Mouse (Mus musculus) forelimb bud, embryonic 11.5 days (tissue): ENCODE data around the gene 4933424G06Rik.

ENCODE experiments used
- DNase-seq: peaks from one replicate; pipeline ENCODE4 v3.0.0-alpha.2; 2012; ENCODE audit warnings: low read depth, low spot score

Gene 4933424G06Rik

GRCm38 (mm10) chr1:36709055-36709853, 695 bp upstream of the 4933424G06Rik start:
- DNase-seq, result peak; percentile 40

- DNase-seq, result no peak
Measured at GRCm38 (mm10) chr1:36711104-36711503, 1.2 kb downstream of the 4933424G06Rik start.

GRCm38 (mm10) chr1:36714311-36714710, 4.4 kb downstream of the 4933424G06Rik start, which contains the start of gene Actr1b:
Actr1b (minus strand) TSS chr1:36714422.
- DNase-seq, result no peak

GRCm38 (mm10) chr1:36718786-36719185, 8.8 kb downstream of the 4933424G06Rik start:
- DNase-seq, result no peak

- DNase-seq, result peak; percentile 74
Measured at GRCm38 (mm10) chr1:36723146-36724056, 13.5 kb downstream of the 4933424G06Rik start.

- DNase-seq, result no peak
Measured at GRCm38 (mm10) chr1:36724057-36724431, 14.1 kb downstream of the 4933424G06Rik start.

GRCm38 (mm10) chr1:36737300-36737699, 27.4 kb downstream of the 4933424G06Rik start:
- DNase-seq, result peak; percentile 84

- DNase-seq, result no peak
Measured at GRCm38 (mm10) chr1:36739231-36739630, 29.3 kb downstream of the 4933424G06Rik start.

- DNase-seq, result no peak
Measured at GRCm38 (mm10) chr1:36743046-36743445, 33.1 kb downstream of the 4933424G06Rik start.

GRCm38 (mm10) chr1:36744268-36744944, 34.5 kb downstream of the 4933424G06Rik start:
- peak; percentile 81 for DNase-seq

- no peak for DNase-seq
Measured at GRCm38 (mm10) chr1:36745661-36746060, 35.7 kb downstream of the 4933424G06Rik start.

GRCm38 (mm10) chr1:36746452-36746851, 36.5 kb downstream of the 4933424G06Rik start:
- peak; percentile 38 for DNase-seq

GRCm38 (mm10) chr1:36753932-36754675, 44.2 kb downstream of the 4933424G06Rik start:
- no peak for DNase-seq

- no peak for DNase-seq
Measured at GRCm38 (mm10) chr1:36758553-36758952, 48.6 kb downstream of the 4933424G06Rik start.

- no peak for DNase-seq
Measured at GRCm38 (mm10) chr1:36759076-36759475, 49.1 kb downstream of the 4933424G06Rik start.

GRCm38 (mm10) chr1:36760401-36760800, 50.5 kb downstream of the 4933424G06Rik start:
- no peak for DNase-seq

GRCm38 (mm10) chr1:36761061-36761460, 51.1 kb downstream of the 4933424G06Rik start:
- DNase-seq, result no peak

- DNase-seq, result no peak
Measured at GRCm38 (mm10) chr1:36761568-36761967, 51.6 kb downstream of the 4933424G06Rik start, which contains the start of gene Zap70. Zap70 (plus strand) TSS chr1:36761798.

GRCm38 (mm10) chr1:36766431-36767205, 56.7 kb downstream of the 4933424G06Rik start:
- peak; percentile 7 for DNase-seq

GRCm38 (mm10) chr1:36767321-36767720, 57.4 kb downstream of the 4933424G06Rik start:
- DNase-seq, result no peak
